Mouse (Mus musculus): ENCODE results near the gene Sds.

GRCm38 (mm10) chr5:120438991-120439710 lies 37.2 kb upstream of the Sds start:
- TF ChIP-seq CTCF (conservative IDR thresholded peaks at IDR 0.05; ENCODE audit: low read length) (no peak), POU5F1 (IDR thresholded peaks at IDR 0.05; ENCODE audit: borderline replicate concordance, low read length) (no peak), NANOG (IDR thresholded peaks at IDR 0.05; ENCODE audit: borderline replicate concordance, low read length) (no peak)

Data from E14TG2a.4 (cell line).